Mouse (Mus musculus): ENCODE measurements around the gene Gprin3. TPM values are rescaled to one million over a fixed set of nuclear protein-coding genes. Genes with fewer than 3 reads are reported as not detected.

The Gprin3 gene
- total RNA-seq, 2 experiments from 2014 or later, result 0.11 to 0.15 TPM

GRCm38 (mm10) chr6:59412417-59413346, 13.4 kb downstream of the Gprin3 start:
- DNase-seq, result no peak
- Histone ChIP-seq H3K4me3 (peak overlapping the region; percentile 44), H3K27ac (peak overlapping the region; percentile 58)
- intact Hi-C loops (cut with DNase I), result no loop called here
- TF ChIP-seq CTCF (IDR thresholded peaks at IDR 0.05), result no peak

GRCm38 (mm10) chr6:59409001-59409700, 16.9 kb downstream of the Gprin3 start:
- Histone ChIP-seq H3K4me3 (no peak overlapping the region), H3K27ac (no peak overlapping the region)
- TF ChIP-seq CTCF (IDR thresholded peaks at IDR 0.05), result no peak
- DNase-seq, result no peak
- intact Hi-C loops (cut with DNase I), result no loop called here

- H3K4me3 ChIP-seq, result no peak overlapping the region
- intact Hi-C loops (cut with DNase I), result no loop called here
- no peak for TF ChIP-seq CTCF (IDR thresholded peaks at IDR 0.05)
- H3K27ac ChIP-seq, result no peak overlapping the region
- no peak for DNase-seq
These were observed 18.6 kb downstream of the Gprin3 start for GRCm38 (mm10) chr6:59407482-59407997.

GRCm38 (mm10) chr6:59390208-59390607, 35.9 kb downstream of the Gprin3 start:
- H3K27ac ChIP-seq, result no peak overlapping the region
- no peak for DNase-seq
- H3K4me3 ChIP-seq, result no peak overlapping the region
- TF ChIP-seq CTCF (IDR thresholded peaks at IDR 0.05), result no peak
- intact Hi-C loops (cut with DNase I), result no loop called here

- intact Hi-C loops (cut with DNase I), result no loop called here
- DNase-seq, result no peak
- no peak for TF ChIP-seq CTCF (IDR thresholded peaks at IDR 0.05)
- no peak overlapping the region for H3K4me3 ChIP-seq
- H3K27ac ChIP-seq, result no peak overlapping the region
These were observed 60.8 kb downstream of the Gprin3 start for GRCm38 (mm10) chr6:59365300-59365699.

GRCm38 (mm10) chr6:59363282-59363681, 62.8 kb downstream of the Gprin3 start:
- no peak for DNase-seq
- no peak overlapping the region for H3K4me3 ChIP-seq
- no peak for TF ChIP-seq CTCF (IDR thresholded peaks at IDR 0.05)
- intact Hi-C loops (cut with DNase I), result no loop called here
- H3K27ac ChIP-seq, result no peak overlapping the region

GRCm38 (mm10) chr6:59354943-59355342, 71.2 kb downstream of the Gprin3 start:
- TF ChIP-seq CTCF (IDR thresholded peaks at IDR 0.05), result no peak
- DNase-seq, result no peak
- intact Hi-C loops (cut with DNase I), result no loop called here
- no peak overlapping the region for H3K4me3 ChIP-seq
- H3K27ac ChIP-seq, result no peak overlapping the region

- DNase-seq, result no peak
- intact Hi-C loops (cut with DNase I), result no loop called here
- Histone ChIP-seq H3K4me3 (no peak overlapping the region), H3K27ac (no peak overlapping the region)
- no peak for TF ChIP-seq CTCF (IDR thresholded peaks at IDR 0.05)
These were observed 74.8 kb downstream of the Gprin3 start for GRCm38 (mm10) chr6:59351108-59351789.

GRCm38 (mm10) chr6:59348673-59349072, 77.4 kb downstream of the Gprin3 start:
- intact Hi-C loops (cut with DNase I), result no loop called here
- no peak for DNase-seq
- TF ChIP-seq CTCF (IDR thresholded peaks at IDR 0.05), result no peak
- H3K27ac ChIP-seq, result no peak overlapping the region
- no peak overlapping the region for H3K4me3 ChIP-seq

- Histone ChIP-seq H3K27ac (no peak overlapping the region), H3K4me3 (no peak overlapping the region)
- TF ChIP-seq CTCF (IDR thresholded peaks at IDR 0.05), result no peak
- DNase-seq, result no peak
- intact Hi-C loops (cut with DNase I), result no loop called here
These were observed 84.9 kb downstream of the Gprin3 start for GRCm38 (mm10) chr6:59341146-59341545.

GRCm38 (mm10) chr6:59328297-59328696, 97.8 kb downstream of the Gprin3 start:
- DNase-seq, result no peak
- H3K4me3 ChIP-seq, result no peak overlapping the region
- intact Hi-C loops (cut with DNase I), result no loop called here
- no peak for TF ChIP-seq CTCF (IDR thresholded peaks at IDR 0.05)
- no peak overlapping the region for H3K27ac ChIP-seq

- H3K27ac ChIP-seq, result no peak overlapping the region
- no peak for DNase-seq
- intact Hi-C loops (cut with DNase I), result no loop called here
- no peak for TF ChIP-seq CTCF (IDR thresholded peaks at IDR 0.05)
- H3K4me3 ChIP-seq, result no peak overlapping the region
These were observed 110.2 kb downstream of the Gprin3 start for GRCm38 (mm10) chr6:59315868-59316267.

GRCm38 (mm10) chr6:59315090-59315489, 111.0 kb downstream of the Gprin3 start:
- no peak for DNase-seq
- Histone ChIP-seq H3K4me3 (no peak overlapping the region), H3K27ac (no peak overlapping the region)
- intact Hi-C loops (cut with DNase I), result no loop called here
- no peak for TF ChIP-seq CTCF (IDR thresholded peaks at IDR 0.05)

Measured in gastrocnemius, adult 2 months (tissue).